Mouse (Mus musculus): ENCODE data around the gene Gm5617. TPM values are rescaled to one million over a fixed set of nuclear protein-coding genes. Genes with fewer than 3 reads are reported as not detected.
"Not testable (repeated sequence)": the region's sequence is repeated elsewhere in the genome, so short reads cannot be mapped to it uniquely, and the experiment has no call there.

Gene Gm5617
- polyA plus RNA-seq, 1 experiment, result 7.9 TPM

GRCm38 (mm10) chr9:48532203-48532602, 37.0 kb downstream of the Gm5617 start:
- TF ChIP-seq POLR2A (IDR thresholded peaks at IDR 0.05; ENCODE audit: borderline replicate concordance, control insufficient read depth, low read depth, low read length) (no peak), CTCF (IDR thresholded peaks at IDR 0.05; ENCODE audit: control insufficient read depth, insufficient read depth, low read length) (no peak)
- no peak overlapping the region for H3K4me3 ChIP-seq (replicated peaks; ENCODE audit: control insufficient read depth, low read depth, low read length)
- H3K27ac ChIP-seq (ENCODE audit: control insufficient read depth, insufficient read depth, low read depth, low read length, poor library complexity), result no peak overlapping the region
- peaks cover 5% of the 10 kb centered on the region for H3K4me1 ChIP-seq (ENCODE audit: control insufficient read depth, insufficient read depth, low read length)
- 12% methylated on average over 3 of the region's 3 CpGs for WGBS

- TF ChIP-seq POLR2A (IDR thresholded peaks at IDR 0.05; ENCODE audit: borderline replicate concordance, control insufficient read depth, low read depth, low read length), result no peak
- TF ChIP-seq CTCF (IDR thresholded peaks at IDR 0.05; ENCODE audit: control insufficient read depth, insufficient read depth, low read length), result no peak
- WGBS, result 26% methylated on average over 2 of the region's 2 CpGs
- H3K4me1 ChIP-seq (ENCODE audit: control insufficient read depth, insufficient read depth, low read length), result peaks cover 5% of the 10 kb centered on the region
- no peak overlapping the region for H3K27ac ChIP-seq (ENCODE audit: control insufficient read depth, insufficient read depth, low read depth, low read length, poor library complexity)
- no peak overlapping the region for H3K4me3 ChIP-seq (replicated peaks; ENCODE audit: control insufficient read depth, low read depth, low read length)
These were observed 37.5 kb downstream of the Gm5617 start for GRCm38 (mm10) chr9:48532730-48533129.

GRCm38 (mm10) chr9:48536414-48536813, 41.2 kb downstream of the Gm5617 start:
- 16% methylated on average over 1 of the region's 1 CpGs for WGBS
- Histone ChIP-seq H3K4me1 (ENCODE audit: control insufficient read depth, insufficient read depth, low read length) (peaks cover 5% of the 10 kb centered on the region), H3K4me3 (replicated peaks; ENCODE audit: control insufficient read depth, low read depth, low read length) (no peak overlapping the region), H3K27ac (ENCODE audit: control insufficient read depth, insufficient read depth, low read depth, low read length, poor library complexity) (no peak overlapping the region)
- no peak for TF ChIP-seq POLR2A (IDR thresholded peaks at IDR 0.05; ENCODE audit: borderline replicate concordance, control insufficient read depth, low read depth, low read length)

- WGBS, result 60% methylated on average over 1 of the region's 1 CpGs
- not testable (repeated sequence) for H3K4me1 ChIP-seq (ENCODE audit: control insufficient read depth, insufficient read depth, low read length); H3K4me3 ChIP-seq (replicated peaks; ENCODE audit: control insufficient read depth, low read depth, low read length); H3K27ac ChIP-seq (ENCODE audit: control insufficient read depth, insufficient read depth, low read depth, low read length, poor library complexity)
These were observed 42.4 kb downstream of the Gm5617 start for GRCm38 (mm10) chr9:48537616-48538015.

GRCm38 (mm10) chr9:48538044-48538645, 42.9 kb downstream of the Gm5617 start:
- Histone ChIP-seq H3K27ac (ENCODE audit: control insufficient read depth, insufficient read depth, low read depth, low read length, poor library complexity) (no peak overlapping the region), H3K4me1 (ENCODE audit: control insufficient read depth, insufficient read depth, low read length) (peaks cover under 1% of the 10 kb centered on the region; the same call in 1 of the 2 replicates), H3K4me3 (replicated peaks; ENCODE audit: control insufficient read depth, low read depth, low read length) (no peak overlapping the region)
- 12% methylated on average over 17 of the region's 17 CpGs for WGBS
- TF ChIP-seq CTCF (IDR thresholded peaks at IDR 0.05; ENCODE audit: control insufficient read depth, insufficient read depth, low read length), result no peak
- TF ChIP-seq POLR2A (IDR thresholded peaks at IDR 0.05; ENCODE audit: borderline replicate concordance, control insufficient read depth, low read depth, low read length), result no peak

- 0 out of 2 replicates have a peak overlapping the region, but pooled peaks have one; percentile 17 for H3K27ac ChIP-seq (ENCODE audit: control insufficient read depth, insufficient read depth, low read depth, low read length, poor library complexity)
- WGBS, result 34% methylated on average over 12 of the region's 12 CpGs
- H3K4me3 ChIP-seq (replicated peaks; ENCODE audit: control insufficient read depth, low read depth, low read length), result no peak overlapping the region
- H3K4me1 ChIP-seq (ENCODE audit: control insufficient read depth, insufficient read depth, low read length), result no peaks in the 10 kb centered on the region
- no peak for TF ChIP-seq CTCF (IDR thresholded peaks at IDR 0.05; ENCODE audit: control insufficient read depth, insufficient read depth, low read length)
- TF ChIP-seq POLR2A (IDR thresholded peaks at IDR 0.05; ENCODE audit: borderline replicate concordance, control insufficient read depth, low read depth, low read length), result no peak
These were observed 43.4 kb downstream of the Gm5617 start for GRCm38 (mm10) chr9:48538688-48539087.

Other genes with a start within 250 kb of the Gm5617 start
- 81.3 and 120 TPM in 2 replicates for gene Nxpe2, start 142.0 kb upstream of the Gm5617 start, polyA plus RNA-seq (2011; ENCODE audit: insufficient read depth, insufficient read length, low replicate concordance, missing spikeins)
- 64.8 and 68.4 TPM in 2 replicates for gene Rexo2, start 14.8 kb upstream of the Gm5617 start, polyA plus RNA-seq (2011; ENCODE audit: insufficient read depth, insufficient read length, low replicate concordance, missing spikeins)
- gene Rbm7, start 143 bp upstream of the Gm5617 start, polyA plus RNA-seq (2011; ENCODE audit: insufficient read depth, insufficient read length, low replicate concordance, missing spikeins), result 14.9 and 22.1 TPM in 2 replicates
- 3.1 and 12.8 TPM in 2 replicates for gene Nnmt, start 109.7 kb downstream of the Gm5617 start, polyA plus RNA-seq (2011; ENCODE audit: insufficient read depth, insufficient read length, low replicate concordance, missing spikeins)

Measured in bone marrow, adult 2 months (tissue).